Mouse (Mus musculus): ENCODE measurements around the gene Olfr504.
"Not testable (repeated sequence)": the region's sequence is repeated elsewhere in the genome, so short reads cannot be mapped to it uniquely, and the experiment has no call there.

The Olfr504 gene

GRCm38 (mm10) chr7:108565693-108566092, at the start of gene Olfr504:
Olfr504 (minus strand) TSS chr7:108565793.
- no peak for DNase-seq (ENCODE audit: extremely low spot score, low read depth, low spot score)

- no peak for DNase-seq (ENCODE audit: extremely low spot score, low read depth, low spot score)
Observed at GRCm38 (mm10) chr7:108614110-108614509, 48.5 kb upstream of the Olfr504 start.

GRCm38 (mm10) chr7:108610487-108610886, 44.9 kb upstream of the Olfr504 start, which contains the start of gene Olfr506:
Olfr506 (plus strand) TSS chr7:108610787.
- DNase-seq (ENCODE audit: extremely low spot score, low read depth, low spot score) = no peak

GRCm38 (mm10) chr7:108601916-108602315, 36.3 kb upstream of the Olfr504 start:
- DNase-seq (ENCODE audit: extremely low spot score, low read depth, low spot score) = not testable (repeated sequence)

- no peak for DNase-seq (ENCODE audit: extremely low spot score, low read depth, low spot score)
Observed at GRCm38 (mm10) chr7:108589797-108590196, 24.2 kb upstream of the Olfr504 start.

- not testable (repeated sequence) for DNase-seq (ENCODE audit: extremely low spot score, low read depth, low spot score)
Observed at GRCm38 (mm10) chr7:108544227-108544626, 21.4 kb downstream of the Olfr504 start, which contains the start of gene Olfr503. Olfr503 (plus strand) TSS chr7:108544527.

GRCm38 (mm10) chr7:108542416-108542815, 23.2 kb downstream of the Olfr504 start:
- DNase-seq (ENCODE audit: extremely low spot score, low read depth, low spot score) = no peak

- DNase-seq (ENCODE audit: extremely low spot score, low read depth, low spot score) = no peak
Observed at GRCm38 (mm10) chr7:108524965-108525364, 40.6 kb downstream of the Olfr504 start, which contains the start of gene Olfr502. Olfr502 (minus strand) TSS chr7:108525065.
